In the genomic region with DNA sequence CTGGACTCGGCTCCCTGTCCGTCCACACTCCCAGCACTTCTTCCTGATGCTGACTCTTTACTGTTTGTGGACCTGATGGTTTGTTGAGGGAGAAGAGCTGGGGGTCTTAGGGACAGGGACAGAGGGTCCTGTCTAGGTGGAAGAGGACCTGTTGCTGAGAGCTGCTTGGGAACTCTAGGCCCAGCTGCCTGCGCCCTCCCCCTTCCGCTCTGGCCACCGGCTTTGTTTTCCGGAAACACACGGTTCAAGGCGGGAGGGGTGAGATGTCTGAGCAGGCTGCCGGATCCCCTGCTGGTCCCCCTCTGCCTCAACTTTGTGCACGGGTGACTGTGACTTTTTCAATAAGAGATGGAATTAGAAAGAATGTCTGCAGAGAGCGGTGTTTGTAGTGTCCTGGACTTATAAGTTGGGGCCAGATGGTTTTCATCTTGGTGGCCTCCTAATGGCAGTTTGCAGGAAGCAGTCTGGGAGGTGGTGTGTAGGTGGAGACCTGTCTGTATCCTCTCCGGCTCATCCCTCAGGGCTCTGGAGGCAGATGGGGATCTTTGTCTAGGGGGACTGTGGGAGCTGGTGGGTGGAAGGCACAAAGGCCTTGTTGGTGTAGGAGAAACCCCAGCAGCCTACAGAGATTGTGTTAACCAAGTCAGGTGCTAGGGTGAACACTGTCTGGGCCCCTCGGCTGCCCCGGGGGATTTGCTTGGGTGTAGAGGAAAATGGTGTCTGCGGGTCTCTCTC, we compare ENCODE assay signal across 8 mouse cellular contexts. TPM values are rescaled to one million over a fixed set of nuclear protein-coding genes. Genes with fewer than 3 reads are reported as not detected.
DNase-seq lines count a peak whose midpoint lies in the region; ATAC-seq and TF ChIP-seq lines count a peak whose summit lies in the region.

No protein-coding gene starts in this region.

- no peak for TF ChIP-seq EP300 in stomach, postnatal 0 days (optimal IDR thresholded peaks at IDR 0.05)

- H3K4me3 ChIP-seq in layer of hippocampus, adult 2 months, result peak overlapping the region; percentile 85
- H3K4me3 ChIP-seq in brown adipose tissue, adult 24 weeks (ENCODE audit: insufficient read depth, low read depth, low read length), result peak overlapping the region; percentile 87
- H3K4me3 ChIP-seq in hindbrain, embryonic 16.5 days (ENCODE audit: low read length), result peak overlapping the region; percentile 89
- H3K4me3 ChIP-seq in limb, embryonic 15.5 days, result peak overlapping the region; percentile 94
- H3K4me3 ChIP-seq in midbrain, embryonic 14.5 days (replicated peaks; ENCODE audit: low read depth, low read length), result peak overlapping the region; percentile 78
- H3K4me3 ChIP-seq in stomach, postnatal 0 days (ENCODE audit: low read depth, low read length), result peak overlapping the region; percentile 84

- no peaks in the 10 kb centered on the region for H3K27me3 ChIP-seq in hindbrain, embryonic 16.5 days (replicated peaks; ENCODE audit: control insufficient read depth, insufficient read depth, low read length)
- no peaks in the 10 kb centered on the region for H3K27me3 ChIP-seq in limb, embryonic 15.5 days
- no peaks in the 10 kb centered on the region for H3K27me3 ChIP-seq in midbrain, embryonic 14.5 days (ENCODE audit: control insufficient read depth, insufficient read depth, low read length)
- no peaks in the 10 kb centered on the region for H3K27me3 ChIP-seq in stomach, postnatal 0 days (ENCODE audit: control insufficient read depth, insufficient read depth, low read length)

- 15% methylated on average over 15 of the region's 15 CpGs for WGBS in hindbrain, embryonic 16.5 days
- 7% methylated on average over 15 of the region's 15 CpGs for WGBS in limb, embryonic 15.5 days
- 17% methylated on average over 15 of the region's 15 CpGs for WGBS in midbrain, embryonic 14.5 days
- 7% methylated on average over 15 of the region's 15 CpGs for WGBS in stomach, postnatal 0 days

- ATAC-seq in hindbrain, embryonic 16.5 days, result no peak
- ATAC-seq in limb, embryonic 15.5 days (ENCODE audit: insufficient number of reproducible peaks, low FRiP score, low TSS enrichment, low read depth), result no peak
- no peak for ATAC-seq in midbrain, embryonic 14.5 days (ENCODE audit: low FRiP score, low TSS enrichment)
- no peak for ATAC-seq in stomach, postnatal 0 days (ENCODE audit: low FRiP score, low TSS enrichment)

- TF ChIP-seq CTCF in layer of hippocampus, adult 2 months (conservative IDR thresholded peaks at IDR 0.05), result peak; percentile 22; the same call in 1 of the 2 replicates
- TF ChIP-seq CTCF in stomach, postnatal 0 days (IDR thresholded peaks at IDR 0.05; ENCODE audit: low read depth), result no peak

- H3K27ac ChIP-seq in layer of hippocampus, adult 2 months, result peak overlapping the region; percentile 90
- peak overlapping the region; percentile 88 for H3K27ac ChIP-seq in brown adipose tissue, adult 24 weeks (replicated peaks; ENCODE audit: low read depth, low read length)
- H3K27ac ChIP-seq in hindbrain, embryonic 16.5 days (ENCODE audit: low read depth, low read length), result peak overlapping the region; percentile 90
- peak overlapping the region; percentile 87 for H3K27ac ChIP-seq in limb, embryonic 15.5 days
- peak overlapping the region; percentile 97 for H3K27ac ChIP-seq in midbrain, embryonic 14.5 days (replicated peaks; ENCODE audit: low read depth, low read length)
- H3K27ac ChIP-seq in stomach, postnatal 0 days (replicated peaks), result peak overlapping the region; percentile 93

- peak overlapping the region; percentile 99 for H3K4me2 ChIP-seq in hindbrain, embryonic 16.5 days (ENCODE audit: low read length)
- peak overlapping the region; percentile 91 for H3K4me2 ChIP-seq in limb, embryonic 15.5 days
- peak overlapping the region; percentile 98 for H3K4me2 ChIP-seq in midbrain, embryonic 14.5 days (ENCODE audit: low read length)
- peak overlapping the region; percentile 93 for H3K4me2 ChIP-seq in stomach, postnatal 0 days (replicated peaks; ENCODE audit: low read depth)

- no peaks in the 10 kb centered on the region for H3K36me3 ChIP-seq in hindbrain, embryonic 16.5 days (ENCODE audit: control insufficient read depth, insufficient read depth, low read length)
- H3K36me3 ChIP-seq in limb, embryonic 15.5 days, result no peaks in the 10 kb centered on the region
- H3K36me3 ChIP-seq in midbrain, embryonic 14.5 days (ENCODE audit: control insufficient read depth, insufficient read depth, low read length), result no peaks in the 10 kb centered on the region
- H3K36me3 ChIP-seq in stomach, postnatal 0 days (ENCODE audit: control insufficient read depth, insufficient read depth, low read length), result no peaks in the 10 kb centered on the region; the same call in 1 of the 2 replicates

- peak overlapping the region; percentile 96 for H3K9ac ChIP-seq in hindbrain, embryonic 16.5 days (ENCODE audit: low read depth, low read length)
- H3K9ac ChIP-seq in limb, embryonic 15.5 days, result peak overlapping the region; percentile 89
- peak overlapping the region; percentile 86 for H3K9ac ChIP-seq in midbrain, embryonic 14.5 days (replicated peaks; ENCODE audit: low read length)
- H3K9ac ChIP-seq in stomach, postnatal 0 days (ENCODE audit: low read length), result peak overlapping the region; percentile 87

- H3K4me1 ChIP-seq in brown adipose tissue, adult 24 weeks (ENCODE audit: control insufficient read depth, insufficient read depth, insufficient read length, low read length), result peaks cover 18% of the 10 kb centered on the region
- H3K4me1 ChIP-seq in hindbrain, embryonic 16.5 days (ENCODE audit: control insufficient read depth, insufficient read depth, low read depth, low read length), result peaks cover 31% of the 10 kb centered on the region
- H3K4me1 ChIP-seq in limb, embryonic 15.5 days, result peaks cover 44% of the 10 kb centered on the region
- peaks cover 22% of the 10 kb centered on the region for H3K4me1 ChIP-seq in midbrain, embryonic 14.5 days (ENCODE audit: control insufficient read depth, insufficient read depth, low read length)
- H3K4me1 ChIP-seq in stomach, postnatal 0 days (replicated peaks; ENCODE audit: control insufficient read depth, insufficient read depth), result peaks cover 5% of the 10 kb centered on the region; the same call in 1 of the 2 replicates

- no peaks in the 10 kb centered on the region for H3K9me3 ChIP-seq in hindbrain, embryonic 16.5 days (ENCODE audit: control insufficient read depth, low read length)
- no peaks in the 10 kb centered on the region for H3K9me3 ChIP-seq in limb, embryonic 15.5 days
- no peaks in the 10 kb centered on the region for H3K9me3 ChIP-seq in midbrain, embryonic 14.5 days (ENCODE audit: control insufficient read depth, low read length)
- H3K9me3 ChIP-seq in stomach, postnatal 0 days (ENCODE audit: control insufficient read depth, low read length), result no peaks in the 10 kb centered on the region

- peak in 1 of 2 experiments; percentile 37 for DNase-seq in layer of hippocampus, adult 2 months (ENCODE audit: low spot score in 2 of 2)
- no peak for DNase-seq in layer of hippocampus, postnatal 25 days (ENCODE audit: extremely low spot score in 1 of 2, low spot score in 1 of 2)
- peak; percentile 49 for DNase-seq in forelimb bud, embryonic 11.5 days (ENCODE audit: low read depth, low spot score)
- peak; percentile 28 for DNase-seq in midbrain, embryonic 14.5 days
- DNase-seq in stomach, postnatal 0 days (ENCODE audit: low spot score), result peak; percentile 74

RNA-seq across cellular contexts. Expression of gene Csnk1g2, which starts 1.0 kb away (rescaled TPM):
- 100 to 1,000 TPM; 221 to 228 TPM for total RNA-seq in layer of hippocampus, adult 2 months (2021)
- 100 to 1,000 TPM; 208 to 236 TPM for total RNA-seq in layer of hippocampus, postnatal 25 days (2021)
- 50.9 and 67.7 TPM in 2 replicates for polyA plus RNA-seq in brown adipose tissue, adult 24 weeks (2012; ENCODE audit: insufficient read depth, insufficient read length, missing spikeins)
- polyA plus RNA-seq in hindbrain, embryonic 16.5 days (2015; fragmentation: Nextera tagmentation; extraction: Ambion mirVana), result 24.9 and 77.7 TPM in 2 replicates
- polyA plus RNA-seq in limb, embryonic 15.5 days (2015; fragmentation: Nextera tagmentation; extraction: Ambion mirVana), result 126 and 148 TPM in 2 replicates
- 74.1 and 98.5 TPM in 2 replicates for polyA plus RNA-seq in midbrain, embryonic 14.5 days (2014; fragmentation: Nextera tagmentation; extraction: Ambion mirVana)
- 75.4 and 83.9 TPM in 2 replicates for polyA plus RNA-seq in stomach, postnatal 0 days (2015; fragmentation: Nextera tagmentation; extraction: Ambion mirVana)

RNA-seq across cellular contexts. Expression of gene Gm49322, which starts 17.8 kb away (rescaled TPM):
- 1 to 10 TPM; 3.0 to 4.5 TPM for total RNA-seq in layer of hippocampus, adult 2 months (2021)
- total RNA-seq in layer of hippocampus, postnatal 25 days (2021), result 1 to 10 TPM; 2.4 to 3.4 TPM
- polyA plus RNA-seq in brown adipose tissue, adult 24 weeks (2012; ENCODE audit: insufficient read depth, insufficient read length, missing spikeins), result 0.67 and 0.75 TPM in 2 replicates
- polyA plus RNA-seq in hindbrain, embryonic 16.5 days (2015; fragmentation: Nextera tagmentation; extraction: Ambion mirVana), result 2.3 and 3.1 TPM in 2 replicates
- 4.9 and 5.8 TPM in 2 replicates for polyA plus RNA-seq in limb, embryonic 15.5 days (2015; fragmentation: Nextera tagmentation; extraction: Ambion mirVana)
- polyA plus RNA-seq in midbrain, embryonic 14.5 days (2014; fragmentation: Nextera tagmentation; extraction: Ambion mirVana), result 2.5 and 2.6 TPM in 2 replicates
- 1.4 and 1.7 TPM in 2 replicates for polyA plus RNA-seq in stomach, postnatal 0 days (2015; fragmentation: Nextera tagmentation; extraction: Ambion mirVana)

RNA-seq across cellular contexts. Expression of gene Adat3, which starts 20.9 kb away (rescaled TPM):
- total RNA-seq in layer of hippocampus, adult 2 months (2021), result 1 to 10 TPM; 1.3 to 3.5 TPM
- total RNA-seq in layer of hippocampus, postnatal 25 days (2021), result 1 to 10 TPM; 1.7 to 1.8 TPM
- 1.0 TPM in 1 of 2 replicates, not detected in the other for polyA plus RNA-seq in brown adipose tissue, adult 24 weeks (2012; ENCODE audit: insufficient read depth, insufficient read length, missing spikeins)
- 5.2 and 6.4 TPM in 2 replicates for polyA plus RNA-seq in hindbrain, embryonic 16.5 days (2015; fragmentation: Nextera tagmentation; extraction: Ambion mirVana)
- 6.4 and 8.0 TPM in 2 replicates for polyA plus RNA-seq in limb, embryonic 15.5 days (2015; fragmentation: Nextera tagmentation; extraction: Ambion mirVana)
- polyA plus RNA-seq in midbrain, embryonic 14.5 days (2014; fragmentation: Nextera tagmentation; extraction: Ambion mirVana), result 4.9 and 5.0 TPM in 2 replicates
- 4.1 and 4.3 TPM in 2 replicates for polyA plus RNA-seq in stomach, postnatal 0 days (2015; fragmentation: Nextera tagmentation; extraction: Ambion mirVana)

RNA-seq across cellular contexts. Expression of gene Scamp4, which starts 21.0 kb away (rescaled TPM):
- total RNA-seq in layer of hippocampus, adult 2 months (2021), result 10 to 100 TPM; 42.9 to 43.1 TPM
- total RNA-seq in layer of hippocampus, postnatal 25 days (2021), result 10 to 100 TPM; 44.1 to 45.5 TPM
- 14.6 and 16.2 TPM in 2 replicates for polyA plus RNA-seq in brown adipose tissue, adult 24 weeks (2012; ENCODE audit: insufficient read depth, insufficient read length, missing spikeins)
- polyA plus RNA-seq in hindbrain, embryonic 16.5 days (2015; fragmentation: Nextera tagmentation; extraction: Ambion mirVana), result 73.6 and 80.8 TPM in 2 replicates
- polyA plus RNA-seq in limb, embryonic 15.5 days (2015; fragmentation: Nextera tagmentation; extraction: Ambion mirVana), result 100 and 102 TPM in 2 replicates
- 62.1 and 67.6 TPM in 2 replicates for polyA plus RNA-seq in midbrain, embryonic 14.5 days (2014; fragmentation: Nextera tagmentation; extraction: Ambion mirVana)
- 67.8 and 77.3 TPM in 2 replicates for polyA plus RNA-seq in stomach, postnatal 0 days (2015; fragmentation: Nextera tagmentation; extraction: Ambion mirVana)

RNA-seq across cellular contexts. Expression of gene Btbd2, which starts 33.2 kb away (rescaled TPM):
- total RNA-seq in layer of hippocampus, adult 2 months (2021), result 100 to 1,000 TPM; 102 to 105 TPM
- 100 to 1,000 TPM; 103 to 107 TPM for total RNA-seq in layer of hippocampus, postnatal 25 days (2021)
- 20.6 and 33.9 TPM in 2 replicates for polyA plus RNA-seq in brown adipose tissue, adult 24 weeks (2012; ENCODE audit: insufficient read depth, insufficient read length, missing spikeins)
- 21.2 and 83.2 TPM in 2 replicates for polyA plus RNA-seq in hindbrain, embryonic 16.5 days (2015; fragmentation: Nextera tagmentation; extraction: Ambion mirVana)
- polyA plus RNA-seq in limb, embryonic 15.5 days (2015; fragmentation: Nextera tagmentation; extraction: Ambion mirVana), result 54.7 and 68.2 TPM in 2 replicates
- 80.1 and 88.8 TPM in 2 replicates for polyA plus RNA-seq in midbrain, embryonic 14.5 days (2014; fragmentation: Nextera tagmentation; extraction: Ambion mirVana)
- polyA plus RNA-seq in stomach, postnatal 0 days (2015; fragmentation: Nextera tagmentation; extraction: Ambion mirVana), result 28.3 and 30.0 TPM in 2 replicates

Comparison
In these comparisons a context has a peak if more than half of its experiments do, and no peak if none do; other contexts are left out.
1. DNase-seq: peak in forelimb bud, embryonic 11.5 days (single experiment), midbrain, embryonic 14.5 days (single experiment) and stomach, postnatal 0 days (single experiment); none in layer of hippocampus, postnatal 25 days (0 of 2).
2. Peak in every context shown above with its lines, with median percentiles within 50 percentile points of each other: H3K27ac ChIP-seq, H3K4me3 ChIP-seq, H3K4me2 ChIP-seq and H3K9ac ChIP-seq.